14 mouse cellular contexts compared by ENCODE assay signal in the genomic region with DNA sequence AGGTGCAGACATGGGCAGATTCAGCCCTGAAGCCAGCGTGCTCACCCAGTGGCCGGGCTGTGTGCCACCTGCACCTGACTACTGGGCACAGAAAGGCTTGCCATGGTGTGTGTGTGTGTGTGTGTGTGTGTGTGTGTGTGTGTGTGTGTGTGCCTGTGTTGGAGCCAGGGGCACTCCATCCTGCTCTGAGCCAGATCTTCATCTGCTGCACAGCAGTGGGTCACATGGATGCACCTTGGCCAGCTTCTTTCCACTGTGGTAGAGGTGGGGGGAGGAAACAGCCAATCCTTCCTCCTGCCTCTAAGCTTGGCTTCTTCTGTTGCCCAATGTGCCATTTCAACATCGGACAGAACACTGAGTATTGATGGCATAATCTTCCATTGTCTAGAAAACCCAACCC.
DNase-seq lines count a peak whose midpoint lies in the region; ATAC-seq and TF ChIP-seq lines count a peak whose summit lies in the region.
"Had no signal": no experiment of that assay in that cellular context is flagged by ENCODE, and none has a peak within 500 bp of the region (broad histone marks: within the 10 kb centered on the region; RNA-seq: fewer than 3 reads in every experiment).

No protein-coding gene starts in this region.

- H3K36me3 ChIP-seq in midbrain, postnatal 0 days (ENCODE audit: insufficient read depth, low read length): no peaks in the 10 kb centered on the region
- H3K36me3 ChIP-seq in midbrain, embryonic 11.5 days (ENCODE audit: control insufficient read depth, insufficient read depth, low read length): no peaks in the 10 kb centered on the region
- H3K36me3 ChIP-seq in neural tube, embryonic 14.5 days (ENCODE audit: control insufficient read depth, insufficient read depth, low read length): no peaks in the 10 kb centered on the region
- H3K36me3 ChIP-seq: liver, embryonic 13.5 days had no signal

- H3K4me2 ChIP-seq in midbrain, postnatal 0 days (ENCODE audit: low read depth, low read length, poor library complexity, severe bottlenecking): no peak overlapping the region
- H3K4me2 ChIP-seq in midbrain, embryonic 11.5 days: no peak overlapping the region
- no peak overlapping the region for H3K4me2 ChIP-seq in neural tube, embryonic 14.5 days (ENCODE audit: low read depth, low read length)
- H3K4me2 ChIP-seq: liver, embryonic 13.5 days had no signal

- no peaks in the 10 kb centered on the region for H3K9me3 ChIP-seq in midbrain, postnatal 0 days (ENCODE audit: low read length)
- no peaks in the 10 kb centered on the region for H3K9me3 ChIP-seq in midbrain, embryonic 11.5 days (ENCODE audit: control insufficient read depth, low read length)
- no peaks in the 10 kb centered on the region for H3K9me3 ChIP-seq in neural tube, embryonic 14.5 days (ENCODE audit: control insufficient read depth, low read length)
- H3K9me3 ChIP-seq: liver, embryonic 13.5 days had no signal

- WGBS in midbrain, postnatal 0 days: 69% methylated on average over 3 of the region's 3 CpGs
- 80% methylated on average over 3 of the region's 3 CpGs for WGBS in midbrain, embryonic 11.5 days
- WGBS in neural tube, embryonic 14.5 days: 83% methylated on average over 3 of the region's 3 CpGs

- TF ChIP-seq CTCF in midbrain, postnatal 0 days (IDR thresholded peaks at IDR 0.05): no peak
- no peak for TF ChIP-seq CTCF in layer of hippocampus, adult 2 months (conservative IDR thresholded peaks at IDR 0.05)

- DNase-seq in heart, adult 8-10 months (ENCODE audit: low spot score): peak; percentile 7
- no peak for DNase-seq in heart, postnatal 4 days
- no peak for DNase-seq in midbrain, postnatal 0 days (ENCODE audit: low spot score)
- DNase-seq in midbrain, embryonic 11.5 days (ENCODE audit: low spot score, missing footprints): no peak
- peak; percentile 80 for DNase-seq in cerebellum, adult 9-10 months
- DNase-seq in layer of hippocampus, postnatal 36 days: no peak
- no peak for DNase-seq in layer of hippocampus, adult 2 months (ENCODE audit: low spot score in 2 of 2)
- DNase-seq: gastrocnemius, postnatal 25 days; kidney, adult 8-10 months; liver, embryonic 13.5 days; right cerebral cortex, postnatal 25 days; thymus, adult 2 months had no signal

- H3K27ac ChIP-seq in midbrain, postnatal 0 days (ENCODE audit: low read depth, low read length): no peak overlapping the region
- H3K27ac ChIP-seq in midbrain, embryonic 11.5 days (ENCODE audit: low read depth, low read length): no peak overlapping the region
- peak overlapping the region; percentile 52 for H3K27ac ChIP-seq in neural tube, embryonic 14.5 days (ENCODE audit: low read depth, low read length)
- no peak overlapping the region for H3K27ac ChIP-seq in layer of hippocampus, adult 2 months
- H3K27ac ChIP-seq: liver, embryonic 13.5 days had no signal

- no peak overlapping the region for H3K9ac ChIP-seq in midbrain, postnatal 0 days (replicated peaks; ENCODE audit: low read length, poor library complexity, severe bottlenecking)
- no peak overlapping the region for H3K9ac ChIP-seq in midbrain, embryonic 11.5 days (ENCODE audit: low read length)
- H3K9ac ChIP-seq in neural tube, embryonic 14.5 days (replicated peaks; ENCODE audit: low read depth, low read length): 0 out of 2 replicates have a peak overlapping the region, but pooled peaks have one; percentile 7
- H3K9ac ChIP-seq: liver, embryonic 13.5 days had no signal

- peaks cover 13% of the 10 kb centered on the region; the same call in 1 of the 2 replicates for H3K4me1 ChIP-seq in midbrain, postnatal 0 days (ENCODE audit: insufficient read depth, low read length)
- H3K4me1 ChIP-seq in midbrain, embryonic 11.5 days (ENCODE audit: control insufficient read depth, insufficient read depth, low read length): peaks cover 6% of the 10 kb centered on the region
- peaks cover 41% of the 10 kb centered on the region for H3K4me1 ChIP-seq in neural tube, embryonic 14.5 days (ENCODE audit: control insufficient read depth, insufficient read depth, low read length)
- H3K4me1 ChIP-seq: liver, embryonic 13.5 days had no signal

- no peak overlapping the region for H3K4me3 ChIP-seq in midbrain, postnatal 0 days (ENCODE audit: low read depth, low read length)
- H3K4me3 ChIP-seq in midbrain, embryonic 11.5 days (ENCODE audit: low read depth, low read length): no peak overlapping the region
- no peak overlapping the region for H3K4me3 ChIP-seq in neural tube, embryonic 14.5 days (ENCODE audit: low read depth, low read length)
- no peak overlapping the region for H3K4me3 ChIP-seq in layer of hippocampus, adult 2 months
- H3K4me3 ChIP-seq: liver, embryonic 13.5 days had no signal

- H3K27me3 ChIP-seq in midbrain, postnatal 0 days (ENCODE audit: insufficient read depth, low read length): no peaks in the 10 kb centered on the region
- H3K27me3 ChIP-seq in midbrain, embryonic 11.5 days (ENCODE audit: control insufficient read depth, insufficient read depth, low read length): no peaks in the 10 kb centered on the region
- no peaks in the 10 kb centered on the region for H3K27me3 ChIP-seq in neural tube, embryonic 14.5 days (ENCODE audit: control insufficient read depth, insufficient read depth, low read length)
- H3K27me3 ChIP-seq: liver, embryonic 13.5 days had no signal

- 0 out of 2 replicates have a peak, but pooled peaks have one; percentile 27 for ATAC-seq in midbrain, postnatal 0 days (ENCODE audit: low FRiP score)
- ATAC-seq in midbrain, embryonic 11.5 days (ENCODE audit: low FRiP score): no peak
- no peak for ATAC-seq in neural tube, embryonic 14.5 days (ENCODE audit: low read depth)
- ATAC-seq: forebrain, embryonic 16.5 days had no signal

Comparison
In these comparisons a context has a peak if more than half of its experiments do, and no peak if none do; other contexts are left out.
1. DNase-seq: peak in heart, adult 8-10 months (single experiment) and cerebellum, adult 9-10 months (single experiment); none in heart, postnatal 4 days (single experiment), midbrain, postnatal 0 days (single experiment), midbrain, embryonic 11.5 days (single experiment), layer of hippocampus, postnatal 36 days (0 of 2) and layer of hippocampus, adult 2 months (0 of 2).